ENCODE assay signal across 23 mouse cellular contexts in the genomic region with DNA sequence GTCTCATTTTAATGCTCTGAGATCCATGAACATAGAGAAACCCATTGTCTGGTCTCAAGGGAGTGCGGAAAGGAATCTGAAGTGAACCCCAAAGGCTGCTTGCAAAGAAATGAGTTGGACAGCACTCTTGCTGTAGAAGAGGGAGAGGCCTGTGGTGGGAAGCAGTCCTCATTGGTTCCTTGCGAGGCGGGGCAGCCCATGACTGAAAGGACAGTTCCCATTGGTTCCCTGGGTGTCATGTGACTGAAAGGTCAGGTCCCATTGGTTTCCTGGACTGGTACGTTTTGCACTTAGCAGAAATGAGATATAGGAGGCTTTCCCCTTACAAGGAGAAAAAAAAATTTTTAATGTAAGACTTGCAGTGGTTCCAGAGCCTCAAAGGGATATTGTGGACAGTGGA.
DNase-seq lines count a peak whose midpoint lies in the region; ATAC-seq lines count a peak whose summit lies in the region.
"Had no signal": no experiment of that assay in that cellular context is flagged by ENCODE, and none has a peak within 500 bp of the region (broad histone marks: within the 10 kb centered on the region; RNA-seq: fewer than 3 reads in every experiment).

No protein-coding gene starts in this region.

- H3K27ac ChIP-seq in midbrain, embryonic 11.5 days (ENCODE audit: low read depth, low read length) = no peak overlapping the region
- no peak overlapping the region for H3K27ac ChIP-seq in midbrain, embryonic 10.5 days (replicated peaks)
- no peak overlapping the region for H3K27ac ChIP-seq in forebrain, embryonic 12.5 days
- H3K27ac ChIP-seq: embryonic facial prominence, embryonic 10.5 days; embryonic facial prominence, embryonic 12.5 days had no signal

- H3K27me3 ChIP-seq in midbrain, embryonic 11.5 days (ENCODE audit: control insufficient read depth, insufficient read depth, low read length) = no peaks in the 10 kb centered on the region
- peaks cover 5% of the 10 kb centered on the region; the same call in 1 of the 2 replicates for H3K27me3 ChIP-seq in midbrain, embryonic 10.5 days (ENCODE audit: low read depth, poor library complexity, severe bottlenecking)
- no peaks in the 10 kb centered on the region for H3K27me3 ChIP-seq in forebrain, embryonic 12.5 days
- H3K27me3 ChIP-seq: CH12.LX; embryonic facial prominence, embryonic 12.5 days; Patski had no signal

- no peaks in the 10 kb centered on the region for H3K9me3 ChIP-seq in midbrain, embryonic 11.5 days (ENCODE audit: control insufficient read depth, low read length)
- no peaks in the 10 kb centered on the region for H3K9me3 ChIP-seq in midbrain, embryonic 10.5 days (replicated peaks)
- H3K9me3 ChIP-seq in forebrain, embryonic 12.5 days = no peaks in the 10 kb centered on the region
- H3K9me3 ChIP-seq: embryonic facial prominence, embryonic 10.5 days; embryonic facial prominence, embryonic 12.5 days had no signal

- H3K4me1 ChIP-seq in midbrain, embryonic 11.5 days (ENCODE audit: control insufficient read depth, insufficient read depth, low read length) = peaks cover 11% of the 10 kb centered on the region
- peaks cover 29% of the 10 kb centered on the region for H3K4me1 ChIP-seq in midbrain, embryonic 10.5 days
- H3K4me1 ChIP-seq in forebrain, embryonic 12.5 days = peaks cover 15% of the 10 kb centered on the region

- 92% methylated on average over 4 of the region's 4 CpGs for WGBS in midbrain, embryonic 11.5 days
- WGBS in midbrain, embryonic 10.5 days = 90% methylated on average over 4 of the region's 4 CpGs
- 91% methylated on average over 4 of the region's 4 CpGs for WGBS in forebrain, embryonic 12.5 days

- H3K36me3 ChIP-seq in midbrain, embryonic 11.5 days (ENCODE audit: control insufficient read depth, insufficient read depth, low read length) = no peaks in the 10 kb centered on the region
- H3K36me3 ChIP-seq in midbrain, embryonic 10.5 days = no peaks in the 10 kb centered on the region
- H3K36me3 ChIP-seq in forebrain, embryonic 12.5 days (replicated peaks) = no peaks in the 10 kb centered on the region
- H3K36me3 ChIP-seq: embryonic facial prominence, embryonic 10.5 days; embryonic facial prominence, embryonic 12.5 days; G1E had no signal

- no peak overlapping the region for H3K4me3 ChIP-seq in midbrain, embryonic 11.5 days (ENCODE audit: low read depth, low read length)
- H3K4me3 ChIP-seq in midbrain, embryonic 10.5 days = no peak overlapping the region
- H3K4me3 ChIP-seq in forebrain, embryonic 12.5 days (replicated peaks) = no peak overlapping the region
- H3K4me3 ChIP-seq: embryonic facial prominence, embryonic 10.5 days; embryonic facial prominence, embryonic 12.5 days had no signal

- no peak for ATAC-seq in midbrain, embryonic 11.5 days (ENCODE audit: low FRiP score)
- no peak for ATAC-seq in forebrain, embryonic 12.5 days (ENCODE audit: low FRiP score)
- ATAC-seq: activated CD4-positive, CD25-positive, alpha-beta regulatory T cell, adult 4 months; CD4-positive, CD25-positive, alpha-beta regulatory T cell, adult 4 months; forebrain, embryonic 14.5 days; forebrain, embryonic 16.5 days; Patski had no signal

- no peak overlapping the region for H3K9ac ChIP-seq in midbrain, embryonic 11.5 days (ENCODE audit: low read length)
- no peak overlapping the region for H3K9ac ChIP-seq in forebrain, embryonic 12.5 days
- H3K9ac ChIP-seq: embryonic facial prominence, embryonic 12.5 days had no signal

- H3K4me2 ChIP-seq in midbrain, embryonic 11.5 days = no peak overlapping the region
- no peak overlapping the region for H3K4me2 ChIP-seq in forebrain, embryonic 12.5 days
- H3K4me2 ChIP-seq: embryonic facial prominence, embryonic 12.5 days had no signal

- DNase-seq in midbrain, embryonic 11.5 days (ENCODE audit: low spot score, missing footprints) = peak; percentile 39
- no peak for DNase-seq in midbrain, embryonic 10.5 days (ENCODE audit: low spot score)
- DNase-seq in ES-CJ7 (ENCODE audit: low read depth, low spot score) = peak; percentile 38
- DNase-seq in R1 (ENCODE audit: low read depth, low spot score) = peak; percentile 85
- no peak for DNase-seq in cerebellum, postnatal 14 days
- DNase-seq: adrenal gland, postnatal 10 days; adrenal gland, postnatal 25 days; B cell, adult 2 months; cerebellum, adult 11 months; cerebellum, adult 18-20 months; cerebellum, adult 8-10 months; cerebellum, adult 9-11 months; cerebellum, postnatal 25 days had no signal

Comparison
In these comparisons a context has a peak if more than half of its experiments do, and no peak if none do; other contexts are left out.
1. DNase-seq: peak in midbrain, embryonic 11.5 days (single experiment), ES-CJ7 (single experiment) and R1 (single experiment); none in midbrain, embryonic 10.5 days (single experiment) and cerebellum, postnatal 14 days (0 of 2).